Mouse (Mus musculus) kidney, embryonic 16.5 days (tissue): ENCODE measurements around the gene Nabp2. TPM values are rescaled to one million over a fixed set of nuclear protein-coding genes. Genes with fewer than 3 reads are reported as not detected.
A peak's percentile ranks its signal among the peaks of the same experiment; 100 is the strongest.

Source experiments
- ATAC-seq: fragments of 200-750 bp; cut with Nextera tagmentation; 2 replicates; pipeline ENCODE4 v1.8.0; 2017; ENCODE audit warnings: moderate TSS enrichment; ENCODE audit not compliant: low FRiP score, low TSS enrichment
- H3K27ac ChIP-seq: fragments of 300-500 bp; sonication (generic); 2 replicates; pipeline ENCODE4 v1.5.1; 2014; ENCODE audit warnings: low read length
- H3K27me3 ChIP-seq: fragments of 300-500 bp; sonication (generic); 2 replicates; pipeline ENCODE4 v1.6.1; 2014; ENCODE audit warnings: low read length, control low read depth, mixed read lengths; ENCODE audit not compliant: insufficient read depth
- H3K36me3 ChIP-seq: fragments of 300-500 bp; sonication (generic); 2 replicates; pipeline ENCODE4 v1.6.1; 2014; ENCODE audit warnings: low read length, control low read depth, mixed read lengths; ENCODE audit not compliant: insufficient read depth
- H3K4me1 ChIP-seq: fragments of 300-500 bp; sonication (generic); 2 replicates; pipeline ENCODE4 v1.6.1; 2014; ENCODE audit warnings: low read length, control low read depth, mixed read lengths; ENCODE audit not compliant: insufficient read depth
- H3K4me2 ChIP-seq: fragments of 300-500 bp; sonication (generic); replicated peaks from 2 replicates; pipeline ENCODE4 v1.6.1; 2014; ENCODE audit warnings: low read depth, low read length
- H3K4me3 ChIP-seq: fragments of 300-500 bp; sonication (generic); 2 replicates; pipeline ENCODE4 v1.5.1; 2014; ENCODE audit warnings: mild to moderate bottlenecking, low read length
- H3K9ac ChIP-seq: fragments of 300-500 bp; sonication (generic); replicated peaks from 2 replicates; pipeline ENCODE4 v1.6.1; 2014; ENCODE audit warnings: low read length
- H3K9me3 ChIP-seq: fragments of 300-500 bp; sonication (generic); 2 replicates; pipeline ENCODE4 v1.6.1; 2016; ENCODE audit warnings: low read length, control low read depth
- whole genome bisulfite sequencing: fragments of 180-500 bp; shearing (Covaris S2); extraction: QIAGEN DNeasy Blood & Tissue Kit; methylation state at CpG from one replicate; pipeline ENCODE4 v1.1.7; 2014; 5-methylcytosine and 5-hydroxymethylcytosine counted together
- polyA plus RNA-seq: library from polyadenylated mRNA; unstranded; fragments of >200 nt; fragmentation: Nextera tagmentation; extraction: Ambion mirVana; gene quantifications from 2 replicates; pipeline ENCODE4 v1.2.1, GENCODE M21; 2015

Gene Nabp2
- polyA plus RNA-seq, 1 experiment from 2014 or later = 81.7 TPM

- WGBS = 60% methylated on average over 2 of the region's 3 CpGs
- peaks cover 39% of the 10 kb centered on the region for H3K36me3 ChIP-seq
These were observed 32.8 kb downstream of the Nabp2 start for GRCm38 (mm10) chr10:128378462-128378861.

GRCm38 (mm10) chr10:128377940-128378448, 33.3 kb downstream of the Nabp2 start:
- H3K4me2 ChIP-seq = peak overlapping the region; percentile 89
- no peak for ATAC-seq
- H3K27me3 ChIP-seq = no peaks in the 10 kb centered on the region

More at GRCm38 (mm10) chr10:128378462-128378861, 32.8 kb downstream of the Nabp2 start:
- Histone ChIP-seq H3K4me3 (no peak overlapping the region), H3K4me1 (peaks cover 23% of the 10 kb centered on the region), H3K27me3 (no peaks in the 10 kb centered on the region), H3K9me3 (0 out of 2 replicates have a peak, but pooled peaks cover 5% of the 10 kb centered on the region), H3K27ac (no peak overlapping the region), H3K4me2 (peak overlapping the region; percentile 89), H3K9ac (peak overlapping the region; percentile 100)
- ATAC-seq = no peak

GRCm38 (mm10) chr10:128377222-128377939, 33.9 kb downstream of the Nabp2 start:
- Histone ChIP-seq H3K4me1 (peaks cover 23% of the 10 kb centered on the region), H3K9ac (peak overlapping the region; percentile 100), H3K27me3 (no peaks in the 10 kb centered on the region), H3K4me2 (peak overlapping the region; percentile 89), H3K36me3 (peaks cover 29% of the 10 kb centered on the region), H3K4me3 (peak overlapping the region; percentile 88), H3K27ac (peak overlapping the region; percentile 89), H3K9me3 (0 out of 2 replicates have a peak, but pooled peaks cover 5% of the 10 kb centered on the region)
- 0% methylated on average over 32 of the region's 47 CpGs for whole genome bisulfite sequencing
- peak; percentile 41 for ATAC-seq

More at GRCm38 (mm10) chr10:128377940-128378448, 33.3 kb downstream of the Nabp2 start:
- Histone ChIP-seq H3K4me3 (peak overlapping the region; percentile 88), H3K4me1 (peaks cover 23% of the 10 kb centered on the region), H3K36me3 (peaks cover 35% of the 10 kb centered on the region), H3K27ac (peak overlapping the region; percentile 89), H3K9ac (peak overlapping the region; percentile 100), H3K9me3 (0 out of 2 replicates have a peak, but pooled peaks cover 5% of the 10 kb centered on the region)
- 49% methylated on average over 14 of the region's 14 CpGs for WGBS

GRCm38 (mm10) chr10:128376455-128377211, 34.7 kb downstream of the Nabp2 start, which contains the start of gene Ankrd52:
TSS of gene Ankrd52 (plus strand) at chr10:128377115.
- ATAC-seq = peak; percentile 94
- peak within 1 kb of the TSS; percentile 89 for H3K27ac ChIP-seq
- H3K27me3 ChIP-seq = no peaks in the 10 kb centered on the region
- peak within 1 kb of the TSS; percentile 89 for H3K4me2 ChIP-seq
- H3K9me3 ChIP-seq = 0 out of 2 replicates have a peak, but pooled peaks cover 5% of the 10 kb centered on the region
- peaks cover 22% of the 10 kb centered on the region; the same call in 1 of the 2 replicates for H3K36me3 ChIP-seq
- peak within 1 kb of the TSS; percentile 100 for H3K9ac ChIP-seq
- peak within 1 kb of the TSS; percentile 88 for H3K4me3 ChIP-seq
- H3K4me1 ChIP-seq = peaks cover 23% of the 10 kb centered on the region
- 0% methylated on average over 43 of the region's 73 CpGs for WGBS

- 47% methylated on average over 4 of the region's 4 CpGs for WGBS
- peak overlapping the region; percentile 88 for H3K4me3 ChIP-seq
- H3K27me3 ChIP-seq = no peaks in the 10 kb centered on the region
- H3K9ac ChIP-seq = peak overlapping the region; percentile 100
- no peak for ATAC-seq
- 0 out of 2 replicates have a peak, but pooled peaks cover 5% of the 10 kb centered on the region for H3K9me3 ChIP-seq
- H3K4me1 ChIP-seq = peaks cover 23% of the 10 kb centered on the region
- H3K4me2 ChIP-seq = peak overlapping the region; percentile 89
- H3K36me3 ChIP-seq = peaks cover 18% of the 10 kb centered on the region; the same call in 1 of the 2 replicates
- H3K27ac ChIP-seq = peak overlapping the region; percentile 89
These were observed 35.2 kb downstream of the Nabp2 start for GRCm38 (mm10) chr10:128376099-128376454.

- WGBS = 73% methylated on average over 6 of the region's 6 CpGs
- Histone ChIP-seq H3K4me3 (no peak overlapping the region), H3K27ac (no peak overlapping the region)
These were observed 36.9 kb downstream of the Nabp2 start for GRCm38 (mm10) chr10:128374393-128374792.

GRCm38 (mm10) chr10:128372989-128373748, 38.1 kb downstream of the Nabp2 start:
- no peak for ATAC-seq
- WGBS = 64% methylated on average over 6 of the region's 6 CpGs
- H3K4me3 ChIP-seq = no peak overlapping the region
- no peaks in the 10 kb centered on the region for H3K36me3 ChIP-seq
- H3K4me2 ChIP-seq = no peak overlapping the region
- H3K27ac ChIP-seq = no peak overlapping the region
- H3K27me3 ChIP-seq = no peaks in the 10 kb centered on the region
- H3K4me1 ChIP-seq = peaks cover 13% of the 10 kb centered on the region
- 0 out of 2 replicates have a peak, but pooled peaks cover 5% of the 10 kb centered on the region for H3K9me3 ChIP-seq
- no peak overlapping the region for H3K9ac ChIP-seq

More at GRCm38 (mm10) chr10:128374393-128374792, 36.9 kb downstream of the Nabp2 start:
- peaks cover 23% of the 10 kb centered on the region for H3K4me1 ChIP-seq
- no peak overlapping the region for H3K9ac ChIP-seq
- H3K4me2 ChIP-seq = no peak overlapping the region
- peaks cover 5% of the 10 kb centered on the region; the same call in 1 of the 2 replicates for H3K36me3 ChIP-seq
- 0 out of 2 replicates have a peak, but pooled peaks cover 5% of the 10 kb centered on the region for H3K9me3 ChIP-seq
- no peaks in the 10 kb centered on the region for H3K27me3 ChIP-seq
- ATAC-seq = no peak

- Histone ChIP-seq H3K4me2 (no peak overlapping the region), H3K9ac (no peak overlapping the region), H3K27me3 (no peaks in the 10 kb centered on the region), H3K4me1 (peaks cover 16% of the 10 kb centered on the region), H3K27ac (no peak overlapping the region), H3K9me3 (0 out of 2 replicates have a peak, but pooled peaks cover 5% of the 10 kb centered on the region), H3K36me3 (no peaks in the 10 kb centered on the region), H3K4me3 (no peak overlapping the region)
- 80% methylated on average over 5 of the region's 5 CpGs for WGBS
- ATAC-seq = no peak
These were observed 39.1 kb downstream of the Nabp2 start for GRCm38 (mm10) chr10:128372142-128372541.

- no peak overlapping the region for H3K4me2 ChIP-seq
These were observed 40.7 kb downstream of the Nabp2 start for GRCm38 (mm10) chr10:128370601-128371000.

More at GRCm38 (mm10) chr10:128370601-128371000, 40.7 kb downstream of the Nabp2 start:
- Histone ChIP-seq H3K27ac (no peak overlapping the region), H3K4me1 (peaks cover 8% of the 10 kb centered on the region), H3K36me3 (no peaks in the 10 kb centered on the region), H3K9ac (0 out of 2 replicates have a peak overlapping the region, but pooled peaks have one; percentile 15), H3K4me3 (no peak overlapping the region), H3K9me3 (0 out of 2 replicates have a peak, but pooled peaks cover 5% of the 10 kb centered on the region), H3K27me3 (no peaks in the 10 kb centered on the region)
- 21% methylated on average over 4 of the region's 4 CpGs for WGBS
- ATAC-seq = no peak
